Mouse (Mus musculus): ENCODE results near the gene Gm21936. TPM values are rescaled to one million over a fixed set of nuclear protein-coding genes. Genes with fewer than 3 reads are reported as not detected.
"Not testable (repeated sequence)": the region's sequence is repeated elsewhere in the genome, so short reads cannot be mapped to it uniquely, and the experiment has no call there.

Gene Gm21936
- total RNA-seq (2022), result not detected

GRCm38 (mm10) chr12:87795212-87795611 is at the start of gene Gm21936:
Gene Gm21936 (plus strand): TSS chr12:87795512.
- not testable (repeated sequence) for DNase-seq (ENCODE audit: low spot score in 2 of 2)

DNA sequence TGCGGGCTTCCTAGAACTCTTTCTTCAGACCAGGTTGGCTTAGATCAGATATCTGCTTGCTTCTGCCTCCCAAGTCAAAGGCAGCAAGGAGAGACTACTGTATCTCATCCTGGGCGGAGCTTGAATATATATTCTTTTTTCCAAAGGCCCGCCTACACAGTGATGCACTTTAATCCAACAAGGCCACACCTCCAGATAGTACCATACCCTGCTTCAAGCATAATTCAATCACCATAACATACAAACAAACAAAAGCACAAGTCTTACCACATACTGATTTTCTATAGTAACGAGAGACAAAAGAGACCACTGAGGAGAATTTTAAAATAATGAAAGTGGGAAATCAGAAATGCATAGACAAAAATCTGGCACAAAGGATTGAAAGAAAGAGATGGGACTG is 19.7 kb upstream of the Gm21936 start, which contains the start of gene Gm21319:
TSS of gene Gm21319 (minus strand) at position 101 of the 400 bp plus-strand sequence.
- DNase-seq (ENCODE audit: low spot score in 2 of 2), result not testable (repeated sequence)

DNA sequence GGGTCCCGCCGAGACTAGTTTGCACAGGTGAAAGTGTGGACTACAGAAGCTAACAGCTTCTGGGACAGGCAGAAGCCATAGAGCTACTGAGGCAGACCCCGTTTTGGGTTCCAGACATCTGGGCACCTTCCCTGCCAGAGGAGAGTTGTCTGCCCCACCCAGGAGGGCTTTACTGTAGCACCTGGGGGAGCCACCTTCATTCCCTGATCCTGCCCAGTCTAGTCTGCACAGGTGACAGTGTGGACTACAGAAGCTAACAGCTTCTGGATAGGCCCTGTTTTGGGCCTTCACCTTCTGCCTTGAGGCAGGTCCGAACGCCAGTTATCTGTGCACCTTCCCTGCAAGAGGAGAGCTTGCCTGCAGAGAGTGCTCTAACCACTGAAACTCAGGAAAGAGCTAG is 2.7 kb downstream of the Gm21936 start:
- not testable (repeated sequence) for DNase-seq (ENCODE audit: low spot score in 2 of 2)

- DNase-seq (ENCODE audit: low spot score in 2 of 2), result not testable (repeated sequence)
Observed at GRCm38 (mm10) chr12:87816277-87816676, 21.0 kb downstream of the Gm21936 start, which contains the start of gene BB287469. Gene BB287469 (plus strand): TSS chr12:87816577.

- not testable (repeated sequence) for DNase-seq (ENCODE audit: low spot score in 2 of 2)
Observed at GRCm38 (mm10) chr12:87842239-87842638, 46.9 kb downstream of the Gm21936 start, which contains the start of gene Gm2001. Gene Gm2001 (minus strand): TSS chr12:87842339.

Other genes with a start within 250 kb of the Gm21936 start
- not detected for gene Oog1, start 192.8 kb upstream of the Gm21936 start, total RNA-seq (2022)
- not detected for gene Gm4027, start 176.6 kb upstream of the Gm21936 start, total RNA-seq (2022)
- gene Gm16381, start 150.9 kb upstream of the Gm21936 start, total RNA-seq (2022), result not detected
- gene Gm21319, start 19.8 kb upstream of the Gm21936 start, total RNA-seq (2022), result not detected
- not detected for gene BB287469, start 21.1 kb downstream of the Gm21936 start, total RNA-seq (2022)
- not detected for gene Gm2001, start 46.8 kb downstream of the Gm21936 start, total RNA-seq (2022)
- not detected for gene Gm2016, start 78.6 kb downstream of the Gm21936 start, total RNA-seq (2022)
- not detected for gene Gm2022, start 99.9 kb downstream of the Gm21936 start, total RNA-seq (2022)
- gene Gm2035, start 124.3 kb downstream of the Gm21936 start, total RNA-seq (2022), result not detected
- not detected for gene Gm2042, start 158.6 kb downstream of the Gm21936 start, total RNA-seq (2022)
- not detected for gene Gm2075, start 216.3 kb downstream of the Gm21936 start, total RNA-seq (2022)
- not detected for gene Gm6803, start 223.3 kb downstream of the Gm21936 start, total RNA-seq (2022)
- not detected for gene Gm2056, start 231.5 kb downstream of the Gm21936 start, total RNA-seq (2022)